Mouse (Mus musculus) right cerebral cortex, postnatal 4 days (tissue): ENCODE results near the gene Phf21a.
A peak's percentile ranks its signal among the peaks of the same experiment; 100 is the strongest.

Experiments
- DNase-seq: peaks from one replicate; pipeline ENCODE4 v3.0.0-alpha.2; 2022

The Phf21a gene

DNA sequence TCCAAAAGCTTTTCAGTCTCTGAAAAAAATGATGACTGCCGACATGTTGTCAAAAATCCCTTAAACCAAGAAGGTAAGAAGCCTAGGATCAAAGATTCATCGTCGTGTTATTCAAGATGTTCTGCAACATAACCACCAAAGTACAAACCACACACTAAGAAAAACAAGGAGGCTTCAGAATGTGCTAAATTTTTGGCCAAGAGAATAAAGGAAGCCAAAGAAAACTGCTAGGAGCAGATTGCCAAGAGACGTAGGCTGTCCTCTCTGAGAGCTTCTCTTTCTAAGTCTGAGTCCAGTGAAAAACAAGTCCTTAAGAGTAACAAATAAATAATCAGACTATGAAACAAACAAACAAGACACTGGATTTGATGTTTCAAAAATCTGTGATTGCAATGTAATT is 219.6 kb downstream of the Phf21a start:
- DNase-seq: no peak

DNA sequence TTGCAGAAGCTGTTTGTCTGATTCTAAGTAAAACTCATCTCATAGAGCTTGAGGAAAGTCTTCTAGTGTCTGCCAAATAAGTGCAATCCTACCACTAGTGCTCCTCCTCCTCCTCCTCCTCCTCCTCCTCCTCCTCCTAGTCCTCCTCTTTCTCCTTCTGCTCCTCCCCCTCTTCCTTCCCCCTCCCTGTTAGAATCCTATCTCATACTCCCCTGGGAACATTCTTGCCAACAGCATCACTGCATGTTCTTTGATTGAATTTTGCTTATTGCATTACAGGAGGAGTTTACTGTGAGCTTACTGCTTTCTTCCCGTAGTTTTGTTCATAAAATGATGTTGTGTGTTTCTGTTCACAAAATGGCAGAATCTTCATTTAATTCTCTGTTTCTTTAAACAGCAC is 221.1 kb downstream of the Phf21a start:
- DNase-seq: no peak

DNA sequence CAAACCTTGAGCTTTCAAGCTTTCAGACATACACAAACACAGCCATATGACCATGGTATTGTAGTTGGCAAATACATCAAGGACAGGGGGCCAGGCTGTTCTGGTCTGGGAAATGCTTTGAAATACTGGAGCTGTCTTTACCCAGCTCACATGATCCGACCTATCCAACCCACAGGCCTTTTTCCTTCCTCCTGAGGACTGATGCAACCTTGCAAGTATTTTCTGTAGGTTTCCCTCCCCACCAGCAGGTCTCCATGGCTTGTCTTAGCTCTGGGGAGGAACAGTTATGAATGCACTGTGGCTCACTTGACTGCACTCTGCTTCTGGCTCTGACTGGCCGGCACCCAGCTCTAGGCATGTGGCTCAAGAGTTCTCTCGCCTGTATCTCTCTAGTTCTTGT is 223.7 kb downstream of the Phf21a start:
- no peak for DNase-seq

DNA sequence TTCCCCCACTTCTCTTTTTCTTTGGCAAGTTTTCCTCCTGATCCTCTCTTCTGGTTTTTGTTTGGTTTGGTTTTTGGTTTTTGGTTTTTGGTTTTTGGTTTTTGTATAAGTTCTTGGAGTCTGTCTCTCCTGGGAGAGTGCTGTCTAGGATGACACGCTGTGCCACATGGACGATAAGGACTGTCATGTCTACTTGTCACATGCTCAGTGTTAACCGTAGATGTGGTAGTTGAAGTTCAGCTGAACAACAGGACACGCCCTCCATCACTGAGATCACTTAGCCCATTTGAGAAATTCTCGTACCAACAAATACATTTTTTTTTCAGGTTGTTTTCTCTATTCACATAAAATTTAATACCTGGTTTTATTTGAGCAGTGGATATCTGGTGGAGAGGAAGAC is 224.3 kb downstream of the Phf21a start:
- DNase-seq: no peak

DNA sequence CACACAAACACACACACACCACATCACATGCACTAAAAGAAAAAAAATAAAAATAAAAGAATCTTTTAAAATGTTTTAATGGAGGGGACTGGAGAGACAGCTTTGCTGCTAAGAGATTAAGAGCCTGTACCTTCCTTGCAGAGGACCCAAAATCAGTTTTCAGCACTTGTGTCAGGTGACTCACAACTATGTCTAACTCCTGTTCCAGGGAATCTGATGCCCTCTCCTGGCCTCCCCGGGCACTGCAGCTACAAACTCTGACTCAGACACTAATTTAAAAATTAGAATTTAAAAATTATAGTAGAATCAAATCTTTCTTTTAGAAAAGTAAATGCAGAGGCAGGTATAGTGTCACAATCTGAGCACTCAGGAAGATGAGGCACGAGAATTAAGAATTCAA is 229.8 kb downstream of the Phf21a start:
- peak; percentile 42 for DNase-seq

DNA sequence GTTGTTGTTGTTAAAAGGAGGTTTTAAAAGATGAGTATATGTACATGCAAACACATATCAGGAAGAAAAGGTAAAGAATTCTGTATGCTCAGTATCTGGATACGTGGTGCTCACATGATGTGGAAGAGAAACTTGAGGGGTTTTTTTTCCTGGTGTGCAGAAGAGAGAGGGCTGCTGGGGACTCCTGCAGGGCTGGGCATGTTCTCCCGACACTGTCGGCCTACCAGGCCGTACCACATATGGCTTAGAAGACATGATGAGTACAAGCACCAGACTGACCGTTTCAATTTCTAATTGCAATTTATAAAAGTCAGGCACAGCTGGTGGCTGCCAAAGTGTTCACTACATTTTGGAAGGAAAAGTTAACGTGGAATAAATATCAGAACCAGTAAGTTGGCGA is 232.8 kb downstream of the Phf21a start:
- no peak for DNase-seq

DNA sequence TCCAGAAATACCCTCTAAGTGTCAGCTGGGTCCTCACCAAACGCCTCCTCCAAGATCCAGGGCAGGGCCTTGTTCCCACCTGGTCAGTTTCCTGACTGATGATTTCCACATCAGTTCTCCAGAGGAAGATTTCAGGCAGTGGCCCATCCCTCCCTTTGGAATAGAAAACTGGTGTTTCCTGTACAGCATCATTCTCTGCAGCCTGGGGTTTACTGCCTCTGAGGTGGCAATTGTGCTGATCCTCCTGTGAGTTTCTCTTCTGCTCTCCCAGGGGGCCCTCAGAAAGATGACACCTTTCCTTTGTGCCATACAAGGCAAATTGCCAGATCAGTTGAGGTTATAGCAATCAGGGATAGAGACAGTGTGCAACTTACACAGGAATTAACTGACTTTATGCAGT is 233.3 kb downstream of the Phf21a start:
- DNase-seq: no peak

DNA sequence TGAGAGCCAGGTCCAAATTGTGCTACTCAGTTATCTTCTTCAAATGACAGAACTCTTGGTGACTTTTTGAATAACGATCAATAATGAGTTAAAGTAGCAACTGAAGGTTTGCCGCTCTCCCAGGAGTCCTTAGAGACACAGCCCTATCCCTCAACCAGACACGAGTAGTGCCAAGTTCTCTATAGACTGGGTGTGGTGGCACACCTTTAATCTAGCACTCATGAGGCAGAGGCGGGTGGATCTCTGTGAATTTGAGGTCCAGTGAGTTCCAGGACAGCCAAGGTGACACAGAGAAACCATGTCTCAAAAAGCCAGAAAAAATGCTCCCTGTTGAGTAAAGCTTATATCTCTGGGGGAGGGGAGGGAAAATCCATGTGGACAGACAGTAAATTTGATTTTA is 234.7 kb downstream of the Phf21a start:
- DNase-seq: no peak

DNA sequence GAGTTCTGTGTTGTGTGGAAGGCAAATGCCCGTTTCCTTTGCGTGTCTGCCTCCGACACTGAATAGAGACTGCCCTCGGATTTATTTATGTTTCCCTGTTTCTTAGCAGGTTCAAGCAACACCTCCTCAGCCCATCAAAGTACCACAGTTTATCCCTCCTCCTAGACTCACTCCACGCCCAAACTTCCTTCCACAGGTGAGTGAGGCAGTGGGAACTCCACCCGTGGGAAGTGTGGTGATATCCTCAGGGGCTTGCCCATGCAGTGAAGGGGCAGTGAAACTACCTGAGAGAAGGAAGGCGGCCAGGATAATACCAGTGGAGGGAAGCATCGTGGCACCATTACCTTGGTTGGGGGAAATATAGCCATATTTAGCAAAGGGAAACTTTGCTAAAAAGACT is 235.3 kb downstream of the Phf21a start:
- DNase-seq: no peak

DNA sequence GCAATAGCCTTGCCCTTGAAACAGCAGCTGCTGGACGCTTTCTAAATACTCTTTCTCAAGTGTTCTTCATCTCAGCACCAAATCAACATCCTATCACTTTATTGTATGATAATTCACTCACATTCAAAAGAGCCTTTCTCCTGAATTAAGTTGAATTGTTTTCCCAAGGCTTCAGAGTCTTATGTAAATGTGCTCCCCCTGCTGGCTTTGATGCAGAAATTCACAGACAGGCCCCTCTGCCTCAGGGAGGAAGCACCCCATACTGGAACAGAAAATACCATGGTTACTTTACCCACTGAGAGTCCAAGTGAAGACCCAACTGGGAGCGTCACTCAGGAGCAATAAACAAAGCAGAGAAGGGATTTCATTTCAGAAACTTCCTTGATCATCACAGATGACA is 237.9 kb downstream of the Phf21a start:
- DNase-seq: no peak

DNA sequence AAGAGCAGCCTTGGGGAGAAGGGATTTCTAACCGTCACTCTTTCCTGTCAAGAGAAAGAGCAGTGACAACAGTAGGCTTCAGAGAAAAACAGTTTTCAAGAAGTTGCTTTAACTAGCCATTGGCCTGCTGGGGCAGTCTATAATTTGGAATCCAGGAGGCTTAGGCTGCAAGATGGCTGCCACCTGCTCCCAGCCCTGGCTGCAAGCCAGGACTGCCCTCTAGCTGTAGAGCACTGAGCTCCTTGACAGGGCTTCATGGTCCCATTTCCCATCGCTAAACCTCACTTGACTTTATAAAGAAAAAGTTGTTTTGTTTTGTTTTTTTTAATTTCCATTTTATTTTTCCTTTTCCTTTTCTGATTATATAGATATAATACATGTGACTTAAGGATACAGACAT is 238.5 kb downstream of the Phf21a start:
- DNase-seq: peak; percentile 22

DNA sequence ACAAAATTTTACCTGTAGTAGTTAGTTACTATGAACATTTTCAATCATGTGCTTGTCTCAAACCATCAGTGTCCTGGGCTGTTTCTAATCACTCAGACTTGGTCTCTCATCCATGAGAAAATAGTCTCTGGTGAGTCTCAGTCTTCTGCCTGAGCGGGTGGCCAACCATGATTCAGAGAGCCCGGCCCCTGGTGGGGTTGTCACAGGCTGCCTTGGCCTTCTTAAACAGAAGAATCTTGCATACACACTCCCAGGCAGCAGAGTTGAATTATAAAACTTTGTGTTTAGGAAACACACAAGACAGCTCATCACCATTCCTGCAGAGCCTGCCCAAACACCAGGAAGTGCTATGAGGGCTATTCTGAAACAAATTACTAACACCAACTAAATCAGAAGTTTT is 239.0 kb downstream of the Phf21a start:
- DNase-seq: no peak

DNA sequence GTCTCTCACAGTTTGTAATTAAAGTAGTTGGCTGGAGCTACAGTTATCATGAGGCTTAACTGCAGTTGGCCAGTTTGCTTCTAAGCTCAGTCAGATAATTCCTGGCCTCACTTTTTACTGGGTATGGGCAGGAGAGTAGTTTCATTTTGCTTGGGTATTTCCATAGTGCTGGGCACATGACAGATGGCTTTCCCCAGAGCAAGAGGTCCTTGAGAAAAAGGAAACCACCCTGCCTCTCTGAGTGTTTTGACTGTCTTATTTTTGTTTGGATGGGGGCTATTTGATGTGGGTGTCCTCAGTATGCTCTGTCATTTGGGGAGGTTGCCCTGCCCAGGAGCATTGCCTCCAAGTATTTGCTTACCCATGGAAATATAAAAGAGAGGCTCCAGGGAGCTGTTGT is 249.5 kb downstream of the Phf21a start:
- DNase-seq: no peak

DNA sequence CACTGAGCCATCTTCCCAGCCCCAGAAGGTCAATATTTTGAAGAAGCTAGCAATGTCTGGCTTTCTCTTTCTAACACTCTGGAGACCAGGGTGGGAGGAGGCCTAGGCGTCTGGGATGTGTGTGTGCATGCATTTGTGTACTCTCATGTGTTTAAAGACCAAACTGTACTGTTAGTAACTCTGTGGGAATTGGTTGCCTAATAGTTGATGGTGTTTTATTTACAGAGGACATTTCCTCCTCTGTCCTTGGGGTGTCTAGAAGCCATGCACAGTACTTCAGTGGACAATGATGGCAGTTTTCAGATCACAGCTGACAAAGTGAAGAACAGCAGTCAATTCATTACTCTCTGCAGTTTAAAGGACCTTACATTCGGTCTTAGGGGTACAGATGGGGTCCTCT is 254.3 kb downstream of the Phf21a start:
- no peak for DNase-seq

DNA sequence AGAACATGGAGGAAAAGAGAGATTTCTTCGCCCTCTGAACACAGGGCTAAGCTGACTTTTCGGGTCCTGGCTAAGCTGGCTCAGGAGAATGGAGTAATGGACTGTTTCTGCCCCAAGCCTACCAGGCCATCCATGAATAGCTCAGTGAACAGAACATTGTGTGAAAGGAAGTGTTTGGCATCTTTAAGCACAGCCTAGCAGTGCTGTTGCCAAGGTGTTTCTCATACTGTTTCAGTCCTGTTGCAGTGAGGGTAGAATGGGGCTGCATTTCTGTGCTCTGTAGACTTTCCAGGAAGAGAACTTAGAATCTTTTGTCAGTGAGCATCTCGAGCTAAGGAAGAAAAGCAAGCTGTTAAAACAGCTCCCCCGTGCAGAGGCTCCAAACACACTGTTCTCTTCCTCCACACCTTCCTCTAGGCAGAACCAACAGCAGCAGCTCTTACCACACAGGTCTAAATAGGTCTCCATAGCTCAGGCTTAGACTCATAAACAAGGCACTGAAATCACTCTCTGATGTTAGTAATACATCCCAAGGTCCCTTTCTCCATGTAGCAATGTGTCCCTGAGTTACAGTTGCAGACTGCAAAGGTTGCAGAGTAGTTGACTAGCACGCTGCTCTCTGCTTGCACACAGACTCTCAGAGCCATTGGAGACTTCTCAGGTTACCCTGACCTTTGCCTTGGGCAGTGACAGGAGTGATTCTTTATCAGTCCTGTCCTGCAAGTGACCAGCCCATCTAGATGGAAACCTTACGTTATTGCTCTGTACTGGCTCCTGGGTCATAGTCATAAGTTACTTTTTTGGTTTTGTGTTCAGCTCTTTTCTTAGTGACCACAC is 256.9 kb downstream of the Phf21a start:
- no peak for DNase-seq

DNA sequence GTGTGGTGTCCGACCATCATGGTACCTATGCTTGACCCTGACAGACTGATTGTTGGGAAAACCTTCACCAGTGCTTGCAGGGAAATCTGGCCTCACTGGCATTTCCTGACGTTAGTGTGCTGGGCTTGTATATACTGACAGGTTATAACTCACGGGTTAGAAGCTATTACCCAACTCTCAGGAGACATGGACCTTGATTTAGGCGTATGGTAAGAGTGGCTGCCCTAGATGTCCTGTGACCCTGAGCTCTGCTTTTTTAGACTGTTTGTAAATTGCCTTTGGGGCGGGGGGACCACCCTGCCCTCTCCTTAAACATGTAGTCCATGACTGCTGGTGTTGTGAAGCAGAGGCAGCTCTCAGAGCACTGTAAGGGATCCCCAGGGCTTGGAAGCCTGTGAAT is 257.8 kb downstream of the Phf21a start:
- DNase-seq: no peak

DNA sequence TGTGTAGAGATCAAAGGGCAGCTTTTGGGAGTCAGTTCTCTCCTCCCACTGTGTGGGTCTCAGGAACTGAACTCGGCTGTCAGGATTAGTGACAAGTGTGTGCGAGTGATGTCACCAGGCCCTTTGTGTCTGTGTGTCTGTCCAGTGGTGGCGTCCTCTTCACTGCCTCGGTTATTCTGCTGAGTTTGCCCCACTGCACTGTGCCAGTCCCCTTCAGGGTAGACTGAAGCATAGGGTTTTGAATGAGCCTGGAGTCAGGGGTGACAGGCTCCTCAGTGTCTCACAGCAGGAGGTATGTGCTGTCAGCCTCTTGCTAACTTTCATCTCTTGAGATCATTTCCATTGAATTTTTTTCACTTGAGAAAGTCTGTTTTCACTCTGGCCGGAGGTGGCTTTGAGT is 260.5 kb downstream of the Phf21a start:
- no peak for DNase-seq

DNA sequence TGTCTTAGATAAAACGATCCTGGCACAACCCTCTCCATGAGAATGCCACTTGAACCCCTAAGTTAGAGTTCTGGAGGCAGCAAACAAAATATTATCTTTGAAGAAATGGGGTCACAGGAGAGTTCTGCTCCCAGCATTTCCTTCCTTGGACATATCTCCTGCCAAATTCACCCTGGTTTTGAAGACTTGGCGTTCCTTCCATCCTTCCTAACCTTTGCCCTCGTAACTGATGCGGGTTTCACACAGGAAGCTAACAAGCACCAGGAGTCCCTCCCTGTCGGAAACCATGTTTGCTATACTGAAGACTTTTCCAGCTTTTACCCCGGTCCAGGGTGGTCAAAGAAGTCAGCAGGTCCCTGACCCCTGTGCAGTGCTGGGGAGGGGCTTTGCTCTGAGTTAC is 261.3 kb downstream of the Phf21a start:
- DNase-seq: no peak

DNA sequence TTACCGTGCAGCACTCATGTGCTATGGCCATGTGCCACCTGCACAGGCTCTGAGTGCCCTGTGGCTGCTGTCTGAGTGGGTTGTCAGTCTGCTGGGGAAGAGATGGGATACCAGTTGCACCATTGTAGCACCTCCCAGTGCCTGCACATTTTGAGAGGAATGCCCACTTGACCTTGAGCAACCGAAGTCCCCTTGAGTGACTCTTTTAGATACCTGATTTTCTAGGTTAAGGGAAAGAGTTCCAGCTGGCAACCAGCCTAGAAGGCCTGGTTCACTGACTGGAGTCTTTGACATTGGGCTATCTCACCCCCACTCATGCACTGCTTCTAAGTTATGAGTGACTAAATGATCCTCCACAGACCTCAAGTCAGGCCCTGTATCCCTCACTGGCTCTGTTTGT is 266.4 kb downstream of the Phf21a start:
- no peak for DNase-seq

DNA sequence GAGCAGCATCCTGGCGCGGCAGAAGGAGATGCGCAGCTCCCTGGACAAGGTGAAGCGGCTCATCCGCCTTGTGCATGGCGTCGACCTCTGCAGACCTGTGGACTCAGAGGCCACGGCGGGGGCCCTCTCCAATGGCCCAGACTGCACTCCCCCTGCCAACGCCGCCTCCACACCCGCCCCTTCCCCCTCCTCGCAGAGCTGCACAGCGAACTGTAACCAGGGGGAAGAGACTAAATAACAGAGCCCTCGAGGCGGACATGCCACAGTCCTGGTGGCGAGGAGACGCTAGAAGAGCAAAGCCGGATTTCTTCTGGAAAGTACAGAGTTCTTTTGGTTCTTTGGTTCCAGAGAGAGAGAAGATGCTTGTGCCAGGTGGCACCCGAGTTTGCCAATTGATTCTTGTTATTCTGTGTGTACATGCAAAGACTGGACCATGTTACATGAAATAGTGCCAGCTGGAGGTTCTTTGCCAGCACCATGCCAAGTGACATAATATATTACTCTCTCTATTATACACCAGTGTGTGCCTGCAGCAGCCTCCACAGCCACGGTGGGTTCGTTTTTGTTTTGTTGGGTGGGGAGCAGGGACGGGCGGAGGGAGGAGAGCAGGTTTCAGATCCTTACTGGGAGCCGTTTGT is 267.4 kb downstream of the Phf21a start:
- no peak for DNase-seq

DNA sequence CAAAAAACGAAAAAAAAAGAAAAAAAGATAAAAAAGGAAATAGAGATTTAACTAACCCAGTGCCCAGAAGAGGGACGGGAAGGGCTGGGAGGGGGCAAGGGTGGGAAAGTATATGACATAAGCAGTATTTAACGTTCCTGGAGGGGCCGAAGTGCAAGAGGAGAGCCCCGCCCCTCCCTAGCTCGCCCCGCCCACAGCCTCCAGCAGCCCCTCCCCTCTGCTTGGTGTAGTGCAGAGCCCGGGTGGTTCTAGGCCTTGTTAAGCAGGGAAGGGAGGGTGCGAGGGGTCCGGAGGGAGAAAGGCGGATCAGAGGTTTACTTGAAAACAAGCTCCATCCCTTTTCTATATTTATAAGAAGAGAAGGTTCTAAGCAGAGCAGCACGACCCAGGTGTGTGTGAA is 268.0 kb downstream of the Phf21a start:
- DNase-seq: no peak

DNA sequence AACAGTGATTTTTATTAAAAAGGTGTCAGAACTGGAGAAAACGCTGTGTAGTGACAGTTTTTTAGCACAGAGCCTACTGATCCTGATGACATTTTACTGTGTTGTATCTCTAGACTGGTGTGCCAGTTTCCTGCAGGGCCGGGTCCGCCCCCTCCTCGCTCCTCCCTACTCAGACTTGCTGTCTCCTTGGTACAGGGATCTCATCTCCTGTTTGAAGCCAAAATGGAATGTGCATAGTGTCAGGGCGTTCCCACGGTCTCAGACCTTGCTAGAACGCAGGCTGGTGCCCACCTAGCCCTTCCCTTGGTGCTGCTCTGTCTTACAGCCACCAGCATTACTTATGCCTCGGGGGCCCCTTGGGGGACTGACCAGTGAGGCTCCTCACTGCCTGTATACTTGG is 268.9 kb downstream of the Phf21a start:
- no peak for DNase-seq

DNA sequence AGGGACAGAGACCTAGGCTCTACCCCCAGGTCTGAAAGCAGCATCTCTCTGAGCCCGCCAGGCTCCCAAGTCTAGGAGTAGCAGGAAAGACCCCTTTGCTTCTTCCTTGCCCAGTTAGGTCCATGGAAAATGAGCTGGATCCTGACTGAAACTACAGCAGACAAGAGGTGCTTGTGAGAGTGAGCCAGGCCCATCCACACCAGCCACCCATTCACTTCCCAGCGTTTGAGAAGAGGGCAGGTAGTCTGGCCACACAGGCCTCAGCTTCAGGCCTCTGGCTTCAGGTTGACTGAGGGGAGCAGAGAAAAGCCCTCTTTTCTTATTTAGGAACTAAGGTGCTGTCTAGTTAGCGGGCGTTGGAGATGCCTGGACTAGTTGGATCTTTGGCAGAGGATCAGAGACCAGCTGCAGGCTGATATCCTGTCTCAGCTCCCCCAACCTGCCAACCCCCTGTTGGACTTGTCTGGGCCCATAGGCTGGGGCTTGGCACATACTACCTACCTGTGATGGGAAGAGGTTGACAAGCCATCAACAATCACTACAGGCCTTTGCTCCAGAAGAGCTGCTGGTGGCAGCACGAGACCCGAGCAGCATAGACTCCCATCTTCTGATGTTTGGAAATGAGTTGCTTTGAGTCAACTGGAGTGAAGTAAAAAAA is 269.8 kb downstream of the Phf21a start:
- DNase-seq: no peak

DNA sequence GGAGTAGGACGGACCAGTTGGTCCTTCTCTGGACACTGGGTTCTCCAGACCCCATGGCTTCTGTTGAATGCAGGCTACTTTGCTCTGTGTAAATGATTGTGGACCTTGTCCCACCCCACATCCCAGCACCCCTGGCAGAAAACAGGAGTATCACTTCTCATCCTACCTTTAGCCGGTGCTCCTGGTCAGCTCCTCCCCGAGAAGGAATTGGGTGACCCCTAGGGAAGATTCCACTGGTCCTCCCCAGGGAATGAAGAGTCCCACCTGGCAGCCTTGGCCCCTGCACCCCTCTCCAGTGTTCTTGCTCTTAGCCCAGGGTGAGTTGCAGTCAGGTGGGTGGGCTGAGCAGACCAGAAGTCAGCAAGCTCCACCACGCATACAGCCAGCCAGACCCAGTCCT is 271.2 kb downstream of the Phf21a start:
- no peak for DNase-seq
